Mouse (Mus musculus): Measurements from ENCODE around the gene Shc2. TPM values are rescaled to one million over a fixed set of nuclear protein-coding genes. Genes with fewer than 3 reads are reported as not detected.

The Shc2 gene
- total RNA-seq, 1 experiment: 4.3 TPM

DNA sequence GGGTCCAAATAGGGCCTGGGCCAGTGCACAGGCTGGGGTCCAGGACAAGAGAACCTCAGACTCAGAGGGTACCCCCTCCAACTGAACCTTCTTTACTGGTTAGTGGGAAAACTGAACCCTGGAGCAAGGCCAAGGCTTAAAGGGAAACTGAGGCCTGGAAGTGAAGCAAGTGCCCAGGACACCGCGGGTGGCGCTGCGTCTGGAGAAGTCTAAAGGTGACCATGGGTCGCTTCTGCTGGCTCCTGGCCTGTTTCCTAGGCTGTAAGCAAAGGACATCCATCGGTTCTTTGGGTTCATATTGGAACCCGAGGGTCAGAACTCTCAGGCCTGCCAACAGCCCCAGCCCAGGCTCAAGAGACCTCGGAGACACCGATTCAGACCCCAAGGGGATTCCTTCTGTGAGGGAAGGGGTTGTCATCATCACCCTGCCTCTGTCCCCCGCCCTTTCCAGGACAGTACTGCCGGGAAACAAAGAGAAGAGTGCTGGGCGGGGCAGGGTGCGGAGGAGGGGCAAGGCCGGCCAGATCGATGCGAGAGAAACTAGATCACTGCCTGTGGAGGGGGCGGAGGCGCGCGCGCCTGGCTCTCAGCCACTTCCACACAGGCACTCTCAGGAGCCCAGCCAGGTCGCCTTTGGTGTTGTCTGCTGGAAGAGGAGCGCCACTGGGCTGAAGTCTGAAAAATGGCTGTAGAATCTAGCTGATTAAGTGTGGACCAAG is 927 bp upstream of the Shc2 start:
- H3K9me3 ChIP-seq (ENCODE audit: control insufficient read depth, insufficient read depth, low read depth, low read length): no peaks in the 10 kb centered on the region
- DNase-seq (ENCODE audit: low read depth, low spot score): peak; percentile 76
- no peak overlapping the region; the same call in 1 of the 2 replicates for H3K9ac ChIP-seq (ENCODE audit: insufficient read depth, low read depth, low read length, poor library complexity, severe bottlenecking)

DNA sequence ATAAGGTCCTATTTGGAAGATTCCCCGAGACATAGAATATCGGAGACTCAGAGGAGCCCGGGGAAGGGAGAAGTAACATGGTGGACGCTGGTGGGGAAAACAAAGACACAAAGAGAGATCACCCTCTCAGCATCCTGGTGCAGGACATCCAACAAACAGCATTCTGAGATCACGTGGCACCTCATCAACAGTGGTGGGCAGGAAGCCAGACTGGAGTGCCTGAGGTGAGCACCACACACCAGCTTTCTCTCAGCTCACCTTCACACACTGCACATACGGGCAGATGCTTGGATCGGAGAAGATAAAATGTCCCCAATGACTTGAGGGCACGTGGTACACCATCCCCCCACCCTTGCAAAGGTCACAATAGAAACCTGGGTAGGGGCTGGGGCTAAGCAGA is 1.4 kb downstream of the Shc2 start:
- in situ Hi-C loops (cut with MboI; ENCODE audit: low sequenced_read_pairs in 2 of 2, unreplicated experiment in 2 of 2): no loop called here
- Histone ChIP-seq H3K36me3 (ENCODE audit: control insufficient read depth, insufficient read depth, low read length, poor library complexity, severe bottlenecking) (no peaks in the 10 kb centered on the region), H3K27ac (ENCODE audit: insufficient read depth, low read depth, low read length, poor library complexity, severe bottlenecking) (no peak overlapping the region), H3K9me3 (ENCODE audit: control insufficient read depth, insufficient read depth, low read depth, low read length) (no peaks in the 10 kb centered on the region), H3K4me3 (ENCODE audit: insufficient read depth in 1 of 2, low read depth in 1 of 2, low read length in 2 of 2, poor library complexity in 1 of 2, severe bottlenecking in 1 of 2) (no peak overlapping the region), H3K9ac (ENCODE audit: insufficient read depth, low read depth, low read length, poor library complexity, severe bottlenecking) (no peak overlapping the region), H3K4me1 (ENCODE audit: control insufficient read depth in 2 of 2, insufficient read depth in 2 of 2, low read length in 2 of 2, poor library complexity in 1 of 2) (peaks cover 0 to 17% of the 10 kb centered on the region in 2 experiments; a peak in 1 of 4 replicates)
- TF ChIP-seq ZC3H11A (IDR thresholded peaks at IDR 0.05; ENCODE audit: borderline replicate concordance, low read depth, low read length): no peak
- TF ChIP-seq MAFK (IDR thresholded peaks at IDR 0.05; ENCODE audit: insufficient read depth, low read depth, low read length): no peak
- TF ChIP-seq HCFC1 (IDR thresholded peaks at IDR 0.05; ENCODE audit: borderline replicate concordance, insufficient read depth, low read length): no peak
- no peak for TF ChIP-seq CHD2 (IDR thresholded peaks at IDR 0.05; ENCODE audit: low read depth, low read length)
- no peak for TF ChIP-seq ZNF384 (IDR thresholded peaks at IDR 0.05; ENCODE audit: low read depth, low read length)
- DNase-seq (ENCODE audit: low read depth, low spot score): no peak

More for the DNA sequence above, 927 bp upstream of the Shc2 start:
- Histone ChIP-seq H3K36me3 (ENCODE audit: control insufficient read depth, insufficient read depth, low read length, poor library complexity, severe bottlenecking) (no peaks in the 10 kb centered on the region), H3K27ac (ENCODE audit: insufficient read depth, low read depth, low read length, poor library complexity, severe bottlenecking) (no peak overlapping the region), H3K4me1 (ENCODE audit: control insufficient read depth in 2 of 2, insufficient read depth in 2 of 2, low read length in 2 of 2, poor library complexity in 1 of 2) (peaks cover 0 to 20% of the 10 kb centered on the region in 2 experiments; a peak in 1 of 4 replicates), H3K4me3 (ENCODE audit: insufficient read depth in 1 of 2, low read depth in 1 of 2, low read length in 2 of 2, poor library complexity in 1 of 2, severe bottlenecking in 1 of 2) (peak overlapping the region; percentile 42 to 85; a peak in 2 of 4 replicates)
- no peak for TF ChIP-seq MAFK (IDR thresholded peaks at IDR 0.05; ENCODE audit: insufficient read depth, low read depth, low read length)
- in situ Hi-C loops (cut with MboI; ENCODE audit: low sequenced_read_pairs in 2 of 2, unreplicated experiment in 2 of 2): no loop called here

DNA sequence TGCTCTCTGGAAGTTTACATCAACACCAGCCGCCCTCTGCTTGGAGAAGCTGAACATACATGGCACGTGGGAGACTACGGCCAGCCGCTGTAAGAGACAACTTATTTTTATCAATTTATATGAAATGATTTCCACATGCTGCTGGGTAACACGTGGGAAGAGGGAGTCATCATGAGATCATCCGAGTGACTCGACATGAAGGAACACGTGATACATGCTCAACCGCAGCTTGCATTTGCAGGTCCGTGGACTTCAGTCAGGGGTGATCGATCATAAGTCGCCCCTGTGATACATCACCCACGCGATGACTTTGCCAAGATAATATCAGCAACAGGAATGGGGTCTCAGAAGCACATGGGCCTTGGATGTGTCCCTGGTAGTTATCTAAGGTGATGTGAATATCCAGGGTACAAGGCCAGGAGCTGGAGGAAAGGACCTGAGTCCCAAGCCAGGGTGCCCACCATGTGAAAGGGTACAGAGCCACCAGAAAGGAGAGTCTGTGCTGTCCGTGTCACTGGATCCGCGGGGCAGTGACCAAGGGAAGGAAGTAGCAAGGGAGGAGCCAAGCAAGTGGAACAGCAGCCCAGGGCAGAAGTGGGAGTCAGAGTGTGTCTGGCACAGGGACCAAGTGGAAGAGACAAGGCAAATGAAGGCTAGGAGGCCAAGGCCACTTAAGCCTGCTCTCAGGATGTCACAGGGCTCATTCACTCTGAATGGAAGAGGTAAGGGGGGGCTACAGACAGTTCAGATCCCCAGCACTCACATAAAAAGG is 4.5 kb downstream of the Shc2 start:
- no peaks in the 10 kb centered on the region for H3K36me3 ChIP-seq (ENCODE audit: control insufficient read depth, insufficient read depth, low read length, poor library complexity, severe bottlenecking)
- TF ChIP-seq ZC3H11A (IDR thresholded peaks at IDR 0.05; ENCODE audit: borderline replicate concordance, low read depth, low read length) (no peak), MAFK (IDR thresholded peaks at IDR 0.05; ENCODE audit: insufficient read depth, low read depth, low read length) (no peak), ZNF384 (IDR thresholded peaks at IDR 0.05; ENCODE audit: low read depth, low read length) (no peak), HCFC1 (IDR thresholded peaks at IDR 0.05; ENCODE audit: borderline replicate concordance, insufficient read depth, low read length) (no peak), CHD2 (IDR thresholded peaks at IDR 0.05; ENCODE audit: low read depth, low read length) (no peak)
- no peaks in the 10 kb centered on the region for H3K9me3 ChIP-seq (ENCODE audit: control insufficient read depth, insufficient read depth, low read depth, low read length)
- H3K4me1 ChIP-seq (ENCODE audit: control insufficient read depth in 2 of 2, insufficient read depth in 2 of 2, low read length in 2 of 2, poor library complexity in 1 of 2): peaks cover 0 to 10% of the 10 kb centered on the region in 2 experiments; a peak in 1 of 4 replicates
- DNase-seq (ENCODE audit: low read depth, low spot score): no peak
- no peak overlapping the region for H3K9ac ChIP-seq (ENCODE audit: insufficient read depth, low read depth, low read length, poor library complexity, severe bottlenecking)
- no peak overlapping the region for H3K27ac ChIP-seq (ENCODE audit: insufficient read depth, low read depth, low read length, poor library complexity, severe bottlenecking)
- in situ Hi-C loops (cut with MboI; ENCODE audit: low sequenced_read_pairs in 2 of 2, unreplicated experiment in 2 of 2): no loop called here
- no peak overlapping the region for H3K4me3 ChIP-seq (ENCODE audit: insufficient read depth in 1 of 2, low read depth in 1 of 2, low read length in 2 of 2, poor library complexity in 1 of 2, severe bottlenecking in 1 of 2)

DNA sequence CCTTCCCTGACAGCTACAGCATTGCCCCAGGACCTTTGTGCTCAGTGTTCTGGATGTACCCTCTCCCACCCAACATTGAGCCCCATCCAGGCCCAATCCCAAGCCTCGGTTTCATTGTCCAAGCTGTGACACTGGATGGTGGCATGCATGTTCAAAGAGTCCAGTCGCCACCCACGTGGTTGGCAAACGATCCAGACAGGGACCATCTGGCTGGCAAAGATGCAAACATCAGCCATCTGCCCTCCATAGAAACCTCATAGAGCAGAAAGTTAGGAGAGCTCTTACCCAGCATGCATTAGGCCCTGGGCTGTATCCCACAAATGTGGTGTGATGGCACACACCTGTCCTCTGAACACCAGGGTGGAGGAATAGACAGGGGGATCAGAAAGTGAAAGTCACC is 6.3 kb downstream of the Shc2 start:
- no peaks in the 10 kb centered on the region for H3K9me3 ChIP-seq (ENCODE audit: control insufficient read depth, insufficient read depth, low read depth, low read length)
- no peak for DNase-seq (ENCODE audit: low read depth, low spot score)
- peaks cover 0 to 5% of the 10 kb centered on the region in 2 experiments; a peak in 2 of 4 replicates for H3K4me1 ChIP-seq (ENCODE audit: control insufficient read depth in 2 of 2, insufficient read depth in 2 of 2, low read length in 2 of 2, poor library complexity in 1 of 2)
- in situ Hi-C loops (cut with MboI; ENCODE audit: low sequenced_read_pairs in 2 of 2, unreplicated experiment in 2 of 2): no loop called here
- no peak overlapping the region for H3K27ac ChIP-seq (ENCODE audit: insufficient read depth, low read depth, low read length, poor library complexity, severe bottlenecking)
- no peak for TF ChIP-seq ZNF384 (IDR thresholded peaks at IDR 0.05; ENCODE audit: low read depth, low read length)
- TF ChIP-seq MAFK (IDR thresholded peaks at IDR 0.05; ENCODE audit: insufficient read depth, low read depth, low read length): no peak
- no peak for TF ChIP-seq ZC3H11A (IDR thresholded peaks at IDR 0.05; ENCODE audit: borderline replicate concordance, low read depth, low read length)
- no peak for TF ChIP-seq CHD2 (IDR thresholded peaks at IDR 0.05; ENCODE audit: low read depth, low read length)
- no peak overlapping the region for H3K9ac ChIP-seq (ENCODE audit: insufficient read depth, low read depth, low read length, poor library complexity, severe bottlenecking)
- no peak overlapping the region for H3K4me3 ChIP-seq (ENCODE audit: insufficient read depth in 1 of 2, low read depth in 1 of 2, low read length in 2 of 2, poor library complexity in 1 of 2, severe bottlenecking in 1 of 2)
- no peaks in the 10 kb centered on the region for H3K36me3 ChIP-seq (ENCODE audit: control insufficient read depth, insufficient read depth, low read length, poor library complexity, severe bottlenecking)

Measured in ES-E14 (cell line).